Mouse (Mus musculus) cerebellum, adult 11-12 months (tissue): ENCODE data around the gene Olfr617.
"Not testable (repeated sequence)": the region's sequence is repeated elsewhere in the genome, so short reads cannot be mapped to it uniquely, and the experiment has no call there.

Experiments
- DNase-seq: peaks from one replicate; pipeline ENCODE4 v3.0.0; 2022

Gene Olfr617

GRCm38 (mm10) chr7:103572761-103573160 is at the start of gene Olfr617:
TSS of gene Olfr617 (plus strand) at chr7:103573061.
- DNase-seq, result no peak

- not testable (repeated sequence) for DNase-seq
Observed at GRCm38 (mm10) chr7:103542617-103543016, 30.2 kb upstream of the Olfr617 start, which contains the start of gene Olfr612. TSS of gene Olfr612 (minus strand) at chr7:103542717.

- no peak for DNase-seq
Observed at GRCm38 (mm10) chr7:103547774-103548173, 25.1 kb upstream of the Olfr617 start, which contains the start of gene Olfr613. TSS of gene Olfr613 (plus strand) at chr7:103548074.

GRCm38 (mm10) chr7:103555779-103556178 is 17.1 kb upstream of the Olfr617 start, which contains the start of gene Olfr615:
TSS of gene Olfr615 (plus strand) at chr7:103556079.
- no peak for DNase-seq

GRCm38 (mm10) chr7:103569043-103569442 is 3.8 kb upstream of the Olfr617 start, which contains the start of gene Olfr616:
TSS of gene Olfr616 (minus strand) at chr7:103569143.
- no peak for DNase-seq

GRCm38 (mm10) chr7:103589803-103590202 is 16.9 kb downstream of the Olfr617 start, which contains the start of gene Olfr618:
TSS of gene Olfr618 (plus strand) at chr7:103590103.
- no peak for DNase-seq

GRCm38 (mm10) chr7:103600275-103600674 is 27.4 kb downstream of the Olfr617 start, which contains the start of gene Olfr619:
TSS of gene Olfr619 (plus strand) at chr7:103600575.
- no peak for DNase-seq

- DNase-seq, result no peak
Observed at GRCm38 (mm10) chr7:103607425-103607824, 34.6 kb downstream of the Olfr617 start.

- DNase-seq, result no peak
Observed at GRCm38 (mm10) chr7:103612434-103612833, 39.6 kb downstream of the Olfr617 start, which contains the start of gene Olfr620. TSS of gene Olfr620 (minus strand) at chr7:103612534.
